ENCODE assay signal across 19 mouse cellular contexts in genomic region chr7:132371832-132372231, GRCm38 (mm10). TPM values are rescaled to one million over a fixed set of nuclear protein-coding genes. Genes with fewer than 3 reads are reported as not detected.
A peak's percentile ranks its signal among the peaks of the same experiment; 100 is the strongest.
DNase-seq lines count a peak whose midpoint lies in the region; ATAC-seq and TF ChIP-seq lines count a peak whose summit lies in the region.
"Had no signal": no experiment of that assay in that cellular context is flagged by ENCODE, and none has a peak within 500 bp of the region (broad histone marks: within the 10 kb centered on the region; RNA-seq: fewer than 3 reads in every experiment).

No protein-coding gene starts in this region.

- no peaks in the 10 kb centered on the region for H3K36me3 ChIP-seq in midbrain, embryonic 14.5 days (ENCODE audit: control insufficient read depth, insufficient read depth, low read length)
- H3K36me3 ChIP-seq: forebrain, embryonic 12.5 days; heart, embryonic 12.5 days; liver, embryonic 12.5 days had no signal

- H3K4me2 ChIP-seq in midbrain, embryonic 14.5 days (ENCODE audit: low read length) = no peak overlapping the region
- H3K4me2 ChIP-seq: forebrain, embryonic 12.5 days; heart, embryonic 12.5 days; liver, embryonic 12.5 days; lung, embryonic 14.5 days had no signal

- peak overlapping the region; percentile 70 for H3K27ac ChIP-seq in layer of hippocampus, adult 2 months
- H3K27ac ChIP-seq in midbrain, embryonic 14.5 days (replicated peaks; ENCODE audit: low read depth, low read length) = peak overlapping the region; percentile 52; the same call in 1 of the 2 replicates
- H3K27ac ChIP-seq: forebrain, embryonic 12.5 days; kidney, postnatal 0 days; liver, embryonic 12.5 days had no signal

- 72% methylated on average over 1 of the region's 1 CpGs for WGBS in midbrain, embryonic 14.5 days

- no peak overlapping the region for H3K9ac ChIP-seq in midbrain, embryonic 14.5 days (replicated peaks; ENCODE audit: low read length)
- H3K9ac ChIP-seq: forebrain, embryonic 12.5 days; heart, embryonic 12.5 days; liver, embryonic 12.5 days; lung, embryonic 14.5 days had no signal

- no peaks in the 10 kb centered on the region for H3K9me3 ChIP-seq in midbrain, embryonic 14.5 days (ENCODE audit: control insufficient read depth, low read length)
- H3K9me3 ChIP-seq: forebrain, embryonic 12.5 days; heart, embryonic 12.5 days; liver, embryonic 12.5 days had no signal

- DNase-seq in cerebellum, postnatal 25 days = peak; percentile 18 to 20
- DNase-seq in cerebellum, adult 9-11 months = no peak
- no peak for DNase-seq in layer of hippocampus, adult 2 months (ENCODE audit: low spot score in 2 of 2)
- DNase-seq in layer of hippocampus, adult 9-10 months (ENCODE audit: low spot score) = no peak
- DNase-seq in NIH3T3 (ENCODE audit: low read depth) = peak; percentile 2
- no peak for DNase-seq in midbrain, embryonic 14.5 days
- DNase-seq in heart, postnatal 25 days (ENCODE audit: low spot score) = no peak
- no peak for DNase-seq in thymus, adult 18-20 months
- DNase-seq: adrenal gland, postnatal 36 days; heart, postnatal 36 days; left cerebral cortex, postnatal 4 days; lung, embryonic 14.5 days; right cerebral cortex, adult 18-20 months; thymus, adult 2 months had no signal

- H3K4me3 ChIP-seq in layer of hippocampus, adult 2 months = no peak overlapping the region
- no peak overlapping the region for H3K4me3 ChIP-seq in midbrain, embryonic 14.5 days (replicated peaks; ENCODE audit: low read depth, low read length)
- H3K4me3 ChIP-seq: forebrain, embryonic 12.5 days; heart, embryonic 12.5 days; liver, embryonic 12.5 days had no signal

- no peak for TF ChIP-seq CTCF in layer of hippocampus, adult 2 months (conservative IDR thresholded peaks at IDR 0.05)

- H3K27me3 ChIP-seq in midbrain, embryonic 14.5 days (ENCODE audit: control insufficient read depth, insufficient read depth, low read length) = no peaks in the 10 kb centered on the region
- H3K27me3 ChIP-seq: forebrain, embryonic 12.5 days; heart, embryonic 12.5 days had no signal

- intact Hi-C loops in heart, postnatal 25 days (cut with DNase I) = no loop called here

- no peak for ATAC-seq in midbrain, embryonic 14.5 days (ENCODE audit: low FRiP score, low TSS enrichment)
- ATAC-seq: intestine, embryonic 16.5 days; liver, embryonic 12.5 days had no signal

- peaks cover 23% of the 10 kb centered on the region for H3K4me1 ChIP-seq in midbrain, embryonic 14.5 days (ENCODE audit: control insufficient read depth, insufficient read depth, low read length)
- H3K4me1 ChIP-seq: heart, embryonic 12.5 days; liver, embryonic 12.5 days had no signal

RNA-seq across cellular contexts. Expression of gene Chst15, which starts 54.8 kb away (rescaled TPM):
- 10 to 100 TPM; 50.7 to 53.3 TPM for total RNA-seq in layer of hippocampus, adult 2 months (2021)
- polyA plus RNA-seq in midbrain, embryonic 14.5 days (2014; fragmentation: Nextera tagmentation; extraction: Ambion mirVana) = 13.3 and 17.8 TPM in 2 replicates
- total RNA-seq in heart, postnatal 25 days (2021) = 1 to 10 TPM; 7.8 to 9.5 TPM

Comparison
In these comparisons a context has a peak if more than half of its experiments do, and no peak if none do; other contexts are left out.
1. DNase-seq: peak in cerebellum, postnatal 25 days (2 of 2) and NIH3T3 (single experiment); none in cerebellum, adult 9-11 months (single experiment), layer of hippocampus, adult 2 months (0 of 2), layer of hippocampus, adult 9-10 months (single experiment), midbrain, embryonic 14.5 days (single experiment), heart, postnatal 25 days (single experiment) and thymus, adult 18-20 months (0 of 2).
2. RNA of gene Chst15, which starts 54.8 kb away (total RNA-seq): 50.7 to 53.3 TPM in layer of hippocampus, adult 2 months; 7.8 to 9.5 TPM in heart, postnatal 25 days; every median in the first group is over 4 times any median in the second.